In genomic region chr6:49781852-49782251, GRCm38 (mm10) we compare ENCODE assay signal across 17 mouse cellular contexts. TPM values are rescaled to one million over a fixed set of nuclear protein-coding genes. Genes with fewer than 3 reads are reported as not detected.
"Had no signal": no experiment of that assay in that cellular context is flagged by ENCODE, and none has a peak within 500 bp of the region (broad histone marks: within the 10 kb centered on the region; RNA-seq: fewer than 3 reads in every experiment).

No protein-coding gene starts in this region.

- H3K27ac ChIP-seq: liver, embryonic 14.5 days; midbrain, embryonic 13.5 days; midbrain, embryonic 15.5 days; neural tube, embryonic 12.5 days; stomach, embryonic 15.5 days; stomach, postnatal 0 days had no signal

- DNase-seq: lung, adult 18-20 months; lung, embryonic 14.5 days; lung, postnatal 10 days; lung, postnatal 4 days; right cerebral cortex, postnatal 14 days; thymus, adult 2 months; thymus, postnatal 25 days; thymus, postnatal 4 days had no signal

- H3K4me3 ChIP-seq: midbrain, embryonic 13.5 days; midbrain, embryonic 15.5 days; neural tube, embryonic 12.5 days; stomach, embryonic 15.5 days had no signal

- ATAC-seq: midbrain, embryonic 13.5 days; midbrain, embryonic 15.5 days had no signal

- H3K27me3 ChIP-seq: midbrain, embryonic 13.5 days; midbrain, embryonic 15.5 days; neural tube, embryonic 12.5 days; stomach, embryonic 15.5 days had no signal

- H3K9me3 ChIP-seq: midbrain, embryonic 13.5 days; midbrain, embryonic 15.5 days; neural tube, embryonic 12.5 days; stomach, embryonic 15.5 days had no signal

- H3K4me1 ChIP-seq: stomach, embryonic 15.5 days had no signal

- H3K36me3 ChIP-seq: midbrain, embryonic 13.5 days; midbrain, embryonic 15.5 days; neural tube, embryonic 12.5 days; stomach, embryonic 15.5 days had no signal

RNA-seq across cellular contexts. Expression of gene Npy, which starts 40.7 kb away (rescaled TPM):
- total RNA-seq: monocyte, adult 5-6 weeks; neutrophil, adult 5-6 weeks had no signal
- polyA plus RNA-seq: lung, embryonic 14.5 days; testis, adult 2 months had no signal
